Mouse (Mus musculus) ovary, adult 18-20 months (tissue): ENCODE data around the gene Sf3b2.
"Not testable (repeated sequence)": the region's sequence is repeated elsewhere in the genome, so short reads cannot be mapped to it uniquely, and the experiment has no call there.

Experiments used
- DNase-seq: peaks from one replicate; pipeline ENCODE4 v3.0.0; 2022; ENCODE audit warnings: low spot score, mixed read lengths

The Sf3b2 gene

DNA sequence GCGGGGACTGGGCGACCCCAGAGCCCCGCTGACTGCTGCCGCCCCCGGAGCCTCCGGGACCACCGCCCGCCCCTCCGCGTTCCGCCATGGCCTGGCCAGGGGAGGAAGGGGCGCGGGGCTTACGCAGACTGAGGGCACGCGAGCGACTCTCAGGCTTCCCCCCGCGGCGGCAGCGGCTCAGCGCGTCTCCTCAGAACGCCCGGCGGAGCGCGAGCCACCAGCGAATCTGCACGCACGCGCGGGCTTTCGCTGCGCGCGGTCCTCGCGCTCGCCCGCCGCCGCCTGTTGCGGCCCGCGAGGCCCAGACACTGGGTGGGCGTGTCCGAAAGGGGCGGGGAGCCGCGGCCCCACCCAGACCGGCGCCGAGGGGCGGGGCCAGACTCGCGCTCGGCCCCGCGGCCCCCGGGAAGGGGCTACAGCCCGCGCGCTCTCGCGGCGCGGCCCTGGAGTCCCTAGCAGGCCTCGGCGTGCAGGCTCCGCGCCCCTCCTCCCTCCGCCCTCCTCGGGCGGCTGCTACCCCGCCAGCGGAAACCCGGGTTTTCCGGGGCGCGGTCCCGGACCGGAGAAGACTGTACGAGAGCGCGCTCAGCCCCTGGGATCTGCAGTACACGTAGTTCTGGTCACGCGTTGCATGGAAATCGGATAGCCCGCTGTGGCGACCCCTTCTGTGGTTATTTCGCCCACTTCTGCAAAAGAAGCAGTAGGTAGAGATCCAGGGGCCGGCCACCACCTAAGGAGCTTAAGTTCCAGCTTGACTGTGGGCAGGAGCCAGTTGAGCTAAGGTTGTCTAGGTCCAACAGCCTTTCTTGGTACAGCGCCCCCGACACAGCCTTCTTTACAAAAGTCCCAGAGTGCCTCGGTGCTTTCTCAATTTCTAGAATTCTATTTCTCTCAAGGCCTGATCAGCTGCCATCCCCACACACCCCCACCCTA is 22.2 kb downstream of the Sf3b2 start, which contains the start of gene Pacs1:
Gene Pacs1 (minus strand): TSS at position 319 of the 933 bp plus-strand sequence.
- peak; percentile 86 for DNase-seq

DNA sequence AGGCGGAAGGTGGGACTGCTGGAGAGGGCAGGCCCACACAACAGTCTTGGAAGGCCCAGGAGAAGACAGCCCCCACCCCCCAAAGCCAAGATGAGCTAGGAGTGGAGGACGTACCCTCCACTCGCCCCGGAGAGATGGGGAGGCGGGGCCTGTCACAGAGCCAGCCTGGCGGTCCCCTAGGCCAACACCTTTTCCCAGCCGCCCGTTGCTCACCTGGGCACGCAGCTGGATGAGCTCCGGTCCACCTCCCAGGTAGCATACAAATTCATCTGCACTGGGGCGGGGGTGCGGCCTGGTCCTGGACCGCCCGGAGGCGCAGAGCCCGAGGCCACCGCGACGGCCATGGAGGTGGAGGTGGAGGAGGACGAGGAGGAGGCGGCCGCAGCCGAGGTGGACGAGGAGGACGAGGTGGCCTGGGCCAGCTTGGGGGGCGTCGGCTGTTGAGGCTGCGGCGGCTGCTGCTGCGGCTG is 22.9 kb downstream of the Sf3b2 start:
- DNase-seq: peak; percentile 36

DNA sequence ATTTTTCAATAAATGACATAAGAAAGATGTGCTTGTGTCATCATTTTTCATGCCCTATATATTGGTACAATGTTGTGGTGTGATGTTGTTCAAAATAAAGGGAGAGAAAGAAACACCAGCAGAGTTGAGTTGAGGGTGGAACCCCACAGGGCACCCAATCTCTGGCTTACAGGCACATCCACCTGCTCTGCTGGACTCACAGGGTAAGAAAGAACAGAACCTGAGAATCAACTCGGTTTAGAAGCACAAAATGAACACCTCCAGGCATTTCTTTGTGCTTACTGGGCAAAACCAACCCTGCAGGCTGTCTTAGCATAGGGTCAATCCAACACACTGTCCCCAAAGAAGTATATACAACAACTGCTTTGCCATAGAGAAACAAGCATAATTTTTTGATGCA is 23.8 kb downstream of the Sf3b2 start:
- no peak for DNase-seq

DNA sequence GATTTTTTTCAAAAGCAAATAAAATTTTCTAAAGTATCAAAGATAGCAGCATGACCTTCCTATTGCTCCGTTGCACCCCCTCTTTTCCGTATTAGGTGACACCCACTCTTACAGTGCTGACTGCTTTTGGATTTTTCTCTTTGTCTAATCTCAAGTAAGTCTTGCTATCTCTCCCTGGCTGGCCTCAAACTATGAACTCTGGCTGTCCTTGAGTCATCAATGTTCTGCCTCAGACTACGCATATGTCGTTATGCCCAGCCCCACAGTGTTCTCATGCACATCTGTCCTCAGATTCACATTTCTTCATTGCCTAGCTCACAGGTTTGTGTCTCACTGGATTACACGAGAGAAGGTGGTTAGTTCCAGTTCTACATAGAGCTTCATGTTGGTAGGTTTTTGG is 25.9 kb downstream of the Sf3b2 start:
- DNase-seq: no peak

DNA sequence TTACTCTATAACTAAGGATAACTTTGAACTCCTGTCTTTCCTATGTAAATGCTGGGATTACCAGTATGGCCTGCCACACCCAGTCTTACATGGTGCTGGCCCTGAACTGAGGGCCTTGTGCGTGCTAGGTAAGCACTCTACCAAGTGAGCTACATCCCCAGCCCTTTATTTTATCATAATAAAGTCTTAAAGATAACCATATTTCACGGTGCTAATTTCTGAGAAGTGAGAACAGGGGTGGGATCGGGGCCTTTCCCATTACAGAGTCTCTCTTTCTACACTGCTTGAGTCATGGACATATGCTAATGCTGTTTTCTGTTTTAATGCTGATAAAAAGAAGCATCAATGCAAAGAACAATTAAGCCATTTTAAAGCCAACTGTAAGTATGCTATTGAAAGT is 26.4 kb downstream of the Sf3b2 start:
- DNase-seq: no peak

DNA sequence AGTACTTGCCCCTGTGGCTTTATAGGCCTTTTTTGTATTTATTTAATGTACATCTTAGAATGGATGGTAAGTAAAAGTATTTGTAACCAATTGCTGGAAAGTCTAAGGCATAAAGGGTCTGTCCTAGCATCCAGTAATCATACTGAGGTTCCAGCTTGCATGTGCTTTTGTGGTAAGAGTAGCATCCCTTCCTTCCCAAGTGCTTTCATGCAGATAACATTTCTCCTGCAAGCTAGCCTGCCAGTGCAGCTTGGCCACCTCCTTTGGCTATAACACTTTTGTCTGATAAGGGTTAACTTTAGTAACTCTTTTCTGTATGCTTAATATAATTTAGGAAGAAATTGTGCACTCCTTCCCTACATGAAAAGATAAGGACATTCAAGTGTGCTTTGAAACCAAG is 27.2 kb downstream of the Sf3b2 start:
- no peak for DNase-seq

DNA sequence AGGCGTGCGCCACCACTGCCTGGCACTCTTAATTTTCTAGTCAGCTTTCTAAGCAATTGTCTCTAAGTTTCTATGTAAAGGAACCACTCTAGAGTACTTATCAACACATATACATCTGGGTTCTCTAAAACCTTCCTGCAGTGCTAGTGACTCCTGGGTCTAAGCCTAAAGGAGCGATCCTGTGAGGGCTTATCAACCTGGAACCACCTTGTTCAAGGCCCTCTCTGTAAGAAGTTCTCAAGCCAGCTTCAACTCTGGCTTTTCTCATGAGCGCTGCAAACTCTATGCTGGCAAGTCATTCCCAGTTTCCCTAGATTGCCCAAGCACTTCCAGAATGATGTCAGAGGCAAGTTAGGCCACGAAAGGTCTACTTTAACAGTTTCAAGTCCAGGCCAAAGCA is 28.2 kb downstream of the Sf3b2 start:
- no peak for DNase-seq

DNA sequence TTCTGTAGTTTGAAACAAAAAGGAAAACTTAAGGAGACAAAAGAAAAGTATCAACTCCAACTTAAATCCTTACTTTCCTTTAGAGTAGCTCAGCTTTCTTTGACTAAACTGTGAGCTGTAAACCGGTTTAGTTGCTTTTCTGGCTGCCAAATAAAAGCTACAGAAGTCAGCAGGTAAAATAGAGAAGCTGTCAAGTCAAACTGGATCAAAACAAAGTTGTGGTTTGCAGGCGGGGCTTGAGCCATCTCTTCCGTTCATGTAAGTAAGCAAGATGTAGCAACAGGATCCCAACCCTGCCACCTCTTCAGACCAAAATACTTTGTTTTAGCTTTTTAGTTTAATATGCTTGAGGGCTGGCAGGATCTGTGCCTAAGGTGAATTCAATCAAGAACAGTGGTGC is 38.1 kb downstream of the Sf3b2 start:
- DNase-seq: no peak

DNA sequence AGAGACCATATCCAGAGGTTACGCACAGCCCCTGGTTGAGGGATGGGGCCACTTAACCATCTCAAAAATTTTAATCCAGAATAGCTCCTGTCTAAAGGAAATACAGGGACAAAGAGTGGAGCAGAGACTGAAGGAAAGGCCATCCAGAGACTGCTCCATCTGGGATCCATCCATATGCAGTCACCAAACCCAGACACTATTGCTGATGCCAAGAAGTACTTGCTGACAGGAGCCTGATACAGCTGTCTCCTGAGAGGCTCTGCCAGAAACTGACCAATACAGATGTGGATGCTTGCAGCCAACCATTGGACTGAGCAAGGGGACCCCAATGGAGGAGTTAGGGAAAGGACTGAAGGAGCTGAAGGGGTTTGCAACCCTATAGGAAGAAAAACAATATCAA is 58.3 kb downstream of the Sf3b2 start:
- DNase-seq: not testable (repeated sequence)

DNA sequence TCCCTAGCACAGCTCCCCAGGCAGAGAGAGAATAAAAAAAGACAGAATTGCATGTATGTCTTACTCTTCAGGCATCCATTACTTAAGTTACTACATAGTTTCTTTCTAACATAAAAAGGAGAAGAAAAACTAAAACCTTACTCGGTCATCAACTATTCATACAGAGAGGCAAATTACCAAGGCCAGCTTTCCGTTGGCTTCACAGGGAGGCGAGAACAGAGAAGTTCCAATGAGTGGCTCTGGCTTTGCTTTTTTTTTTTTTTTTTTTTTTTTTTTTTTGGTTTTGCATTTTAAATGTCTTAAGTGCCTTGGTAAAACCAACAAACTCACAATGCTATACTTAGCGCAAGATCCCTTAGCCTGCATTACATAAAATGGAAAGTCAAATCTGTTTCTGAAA is 62.6 kb downstream of the Sf3b2 start:
- no peak for DNase-seq

DNA sequence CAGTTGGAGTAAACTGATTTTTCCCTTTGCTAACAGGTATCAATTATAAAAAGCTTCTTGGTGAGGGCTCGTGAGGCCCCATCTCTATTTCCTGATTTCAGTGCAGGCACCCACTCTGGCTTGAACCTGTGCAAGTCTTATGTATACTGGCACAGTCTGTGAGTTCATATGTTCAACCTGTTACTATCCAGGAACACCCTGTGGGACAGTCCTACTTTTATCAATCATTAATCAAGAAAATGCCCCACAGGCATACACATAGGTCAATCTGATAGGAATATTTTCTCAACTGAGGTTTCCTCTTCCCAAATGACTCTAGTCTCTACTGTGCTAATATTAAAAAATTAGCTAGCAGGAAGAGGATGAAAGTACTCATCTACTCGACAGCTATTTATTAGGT is 65.1 kb downstream of the Sf3b2 start:
- no peak for DNase-seq

DNA sequence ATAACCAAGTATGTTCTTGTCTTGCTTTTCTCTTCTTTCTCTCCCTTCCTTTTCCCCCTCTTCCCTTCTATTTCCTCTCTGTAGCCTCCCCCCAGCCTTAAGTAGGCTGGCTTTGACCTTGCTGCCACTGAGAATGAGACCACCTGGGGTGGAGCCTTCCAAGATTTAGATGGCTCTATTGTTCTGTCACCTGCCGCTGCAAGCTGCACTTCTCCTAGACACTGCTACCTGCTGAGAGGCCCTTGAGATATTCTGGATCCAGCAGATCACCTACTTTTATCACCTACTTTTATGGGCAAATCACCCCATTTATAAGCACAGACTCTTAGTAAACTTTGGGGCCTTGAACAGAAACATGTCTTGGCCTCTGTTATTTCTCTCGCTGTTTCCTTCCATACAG is 70.6 kb downstream of the Sf3b2 start:
- no peak for DNase-seq

DNA sequence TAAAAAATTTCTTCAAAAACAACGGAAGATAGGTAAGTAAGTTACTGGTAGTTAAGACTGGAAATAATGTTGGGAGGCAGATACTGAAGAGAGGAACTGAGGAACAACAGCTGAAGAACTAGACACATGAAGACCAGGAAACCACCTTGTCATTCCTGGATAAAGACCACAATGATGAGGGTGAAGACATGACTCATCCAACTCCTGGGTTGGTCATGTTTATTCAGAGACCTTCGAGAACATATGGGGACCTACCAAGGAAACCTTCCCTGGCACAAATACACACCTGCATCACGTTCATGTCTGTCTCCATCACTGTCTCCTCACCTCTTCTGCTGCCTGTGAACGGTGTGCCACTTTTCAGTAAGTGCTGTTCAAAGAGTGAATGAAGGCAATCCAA is 71.2 kb downstream of the Sf3b2 start:
- DNase-seq: no peak
